Mouse (Mus musculus) olfactory bulb, adult 2 months (tissue): ENCODE data around the gene Tprn. TPM values are rescaled to one million over a fixed set of nuclear protein-coding genes. Genes with fewer than 3 reads are reported as not detected.

ENCODE experiments used
- H3K27ac ChIP-seq: fragments of 200-500 bp; 2 replicates; pipeline ENCODE4 v1.5.1; 2012; ENCODE audit warnings: low read depth, low read length; ENCODE audit not compliant: insufficient read depth
- H3K4me1 ChIP-seq: fragments of 200-500 bp; 2 replicates; pipeline ENCODE4 v1.6.1; 2012; ENCODE audit warnings: low read length; ENCODE audit not compliant: control insufficient read depth, insufficient read depth
- H3K4me3 ChIP-seq: fragments of 200-500 bp; 2 replicates; pipeline ENCODE4 v1.5.1; 2012; ENCODE audit warnings: mild to moderate bottlenecking, low read depth, low read length, moderate library complexity; ENCODE audit not compliant: insufficient read depth
- CTCF ChIP-seq: fragments of 200-500 bp; IDR thresholded peaks from 2 replicates; pipeline ENCODE4 v1.5.1; 2012; ENCODE audit warnings: low read depth, mild to moderate bottlenecking, low read length, moderate library complexity; ENCODE audit not compliant: insufficient read depth
- POLR2A ChIP-seq: fragments of 200-500 bp; IDR thresholded peaks from 2 replicates; pipeline ENCODE4 v1.6.1; 2012; ENCODE audit warnings: mild to moderate bottlenecking, low read depth, low read length, moderate library complexity; ENCODE audit not compliant: insufficient read depth
- WGBS: fragments of 180-500 bp; shearing (Covaris S2); methylation state at CpG from one replicate; pipeline ENCODE4 v1.1.7; 2018; 5-methylcytosine and 5-hydroxymethylcytosine counted together
- polyA plus RNA-seq: library from polyadenylated mRNA; stranded (reverse); fragments of >200 nt; gene quantifications from 2 replicates; pipeline ENCODE4 v1.2.4, GENCODE M21; 2012; ENCODE audit warnings: low replicate concordance; ENCODE audit not compliant: missing spikeins, insufficient read depth, insufficient read length

The Tprn gene
- polyA plus RNA-seq, 1 experiment: not detected

GRCm38 (mm10) chr2:25231038-25231437, 31.4 kb upstream of the Tprn start:
- TF ChIP-seq POLR2A (no peak), CTCF (no peak)
- H3K4me1 ChIP-seq: peaks cover 5% of the 10 kb centered on the region
- H3K27ac ChIP-seq: no peak overlapping the region
- no peak overlapping the region for H3K4me3 ChIP-seq
- 56% methylated on average over 12 of the region's 12 CpGs for WGBS

- Histone ChIP-seq H3K4me1 (peaks cover 5% of the 10 kb centered on the region), H3K27ac (no peak overlapping the region), H3K4me3 (no peak overlapping the region)
- WGBS: 80% methylated on average over 4 of the region's 4 CpGs
- TF ChIP-seq CTCF (no peak), POLR2A (no peak)
These were observed 29.0 kb upstream of the Tprn start for GRCm38 (mm10) chr2:25233421-25233820.

- 94% methylated on average over 3 of the region's 3 CpGs for WGBS
- Histone ChIP-seq H3K4me1 (peaks cover 1% of the 10 kb centered on the region), H3K27ac (no peak within 1 kb of the TSS), H3K4me3 (no peak within 1 kb of the TSS)
- TF ChIP-seq POLR2A (no peak), CTCF (no peak)
These were observed 28.4 kb upstream of the Tprn start, which contains the start of gene Slc34a3 for GRCm38 (mm10) chr2:25234050-25234449. TSS of gene Slc34a3 (minus strand) at chr2:25234364.

GRCm38 (mm10) chr2:25234551-25235220, 27.7 kb upstream of the Tprn start:
- Histone ChIP-seq H3K4me3 (no peak overlapping the region), H3K4me1 (no peaks in the 10 kb centered on the region), H3K27ac (no peak overlapping the region)
- TF ChIP-seq POLR2A: no peak
- no peak for TF ChIP-seq CTCF
- 76% methylated on average over 5 of the region's 5 CpGs for WGBS

GRCm38 (mm10) chr2:25236614-25237013, 25.8 kb upstream of the Tprn start, which contains the start of gene Rnf224:
TSS of gene Rnf224 (minus strand) at chr2:25236787.
- 46% methylated on average over 8 of the region's 8 CpGs for WGBS
- peaks cover 12% of the 10 kb centered on the region for H3K4me1 ChIP-seq
- no peak within 1 kb of the TSS for H3K4me3 ChIP-seq
- H3K27ac ChIP-seq: no peak within 1 kb of the TSS
- TF ChIP-seq CTCF (no peak), POLR2A (no peak)

GRCm38 (mm10) chr2:25237522-25237921, 24.9 kb upstream of the Tprn start:
- Histone ChIP-seq H3K27ac (no peak overlapping the region), H3K4me1 (peaks cover 13% of the 10 kb centered on the region), H3K4me3 (no peak overlapping the region)
- WGBS: 60% methylated on average over 4 of the region's 4 CpGs
- TF ChIP-seq POLR2A (no peak), CTCF (no peak)

- Histone ChIP-seq H3K4me1 (peaks cover 18% of the 10 kb centered on the region), H3K27ac (no peak overlapping the region), H3K4me3 (no peak overlapping the region)
- TF ChIP-seq POLR2A (no peak), CTCF (no peak)
These were observed 24.3 kb upstream of the Tprn start for GRCm38 (mm10) chr2:25238106-25238505.

DNA sequence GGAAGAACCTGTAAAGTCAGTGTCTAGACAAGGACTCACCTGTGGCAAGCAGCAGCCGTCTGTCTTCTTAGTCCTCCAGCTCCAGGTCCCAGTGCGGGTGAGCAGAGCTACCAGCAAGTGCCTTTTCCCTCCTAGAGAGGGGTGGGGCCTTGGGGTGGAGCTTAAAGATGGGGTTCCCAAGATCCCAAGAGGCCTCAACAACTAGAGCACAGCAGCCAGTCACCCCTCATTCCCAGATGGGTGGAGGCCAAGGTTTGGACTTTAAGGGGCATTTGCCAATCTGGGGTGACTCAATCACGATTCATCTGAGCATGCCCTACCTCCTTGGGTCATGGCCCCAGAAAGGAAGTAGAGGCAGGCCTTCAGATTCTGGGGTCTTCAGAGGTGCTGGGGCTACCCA, 22.7 kb upstream of the Tprn start:
- TF ChIP-seq POLR2A (no peak), CTCF (no peak)
- 95% methylated on average over 3 of the region's 3 CpGs for WGBS
- Histone ChIP-seq H3K4me3 (no peak overlapping the region), H3K27ac (no peak overlapping the region), H3K4me1 (peaks cover 26% of the 10 kb centered on the region)

GRCm38 (mm10) chr2:25240310-25240709, 22.1 kb upstream of the Tprn start:
- WGBS: 52% methylated on average over 8 of the region's 8 CpGs
- Histone ChIP-seq H3K4me1 (peaks cover 26% of the 10 kb centered on the region), H3K4me3 (peak overlapping the region; percentile 89; the same call in 1 of the 2 replicates), H3K27ac (no peak overlapping the region)
- TF ChIP-seq POLR2A (no peak), CTCF (no peak)
